Mouse (Mus musculus): ENCODE measurements around the gene Hoxd9. TPM values are rescaled to one million over a fixed set of nuclear protein-coding genes. Genes with fewer than 3 reads are reported as not detected.

Hoxd9 gene
- polyA plus RNA-seq, 1 experiment from 2014 or later: 24.1 TPM

DNA sequence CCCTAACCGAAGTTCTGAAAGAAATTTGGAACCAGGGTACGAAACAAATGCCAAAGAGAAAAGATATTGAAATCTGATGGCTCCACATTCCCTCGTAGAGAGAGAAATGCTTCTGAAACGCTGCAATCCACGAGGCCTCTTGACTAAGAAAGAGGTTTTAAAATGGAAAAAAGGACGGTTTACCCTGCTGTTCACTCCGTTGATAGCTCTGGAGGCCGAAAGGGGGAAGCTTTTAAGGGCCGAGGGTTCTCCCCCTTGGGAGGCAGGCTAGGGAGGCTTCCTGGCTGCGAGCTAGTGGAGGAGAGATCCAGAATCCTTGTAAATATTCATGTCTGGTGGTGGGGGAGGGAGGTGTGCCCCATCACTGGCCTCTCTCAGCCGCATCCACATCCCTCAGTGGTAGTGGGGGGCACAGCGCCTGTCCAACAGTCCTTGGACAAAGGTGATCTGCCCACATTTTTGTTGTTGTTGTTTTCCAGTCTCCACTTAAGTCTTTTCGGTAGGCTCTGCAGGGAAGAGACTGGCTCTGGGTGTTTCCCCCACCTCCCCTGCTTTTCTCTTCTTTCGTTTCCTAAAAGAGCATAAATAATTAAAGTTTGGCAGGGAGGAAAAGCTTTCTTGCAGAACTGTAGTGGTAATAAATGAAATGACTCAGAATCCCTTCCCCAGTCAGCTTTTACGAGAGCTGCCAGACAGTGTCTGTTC, 18.5 kb upstream of the Hoxd9 start, which contains the start of gene Hoxd11:
TSS of gene Hoxd11 (plus strand) at position 667 of the 705 bp plus-strand sequence.
- peak; percentile 63 for DNase-seq (ENCODE audit: low spot score)
- peaks cover 23% of the 10 kb centered on the region for H3K4me1 ChIP-seq (ENCODE audit: control insufficient read depth, insufficient read depth, low read length)
- peak within 1 kb of the TSS; percentile 97 for H3K9ac ChIP-seq (ENCODE audit: low read length)
- peak within 1 kb of the TSS; percentile 95 for H3K27ac ChIP-seq (replicated peaks; ENCODE audit: low read depth, low read length)
- H3K4me2 ChIP-seq (ENCODE audit: low read depth, severe bottlenecking): peak within 1 kb of the TSS; percentile 47
- 1% methylated on average over 15 of the region's 15 CpGs for WGBS
- no peak for ATAC-seq (ENCODE audit: insufficient number of reproducible peaks, low FRiP score, low TSS enrichment, low read depth)
- H3K4me3 ChIP-seq (ENCODE audit: low read depth, low read length): peak within 1 kb of the TSS; percentile 77
- H3K36me3 ChIP-seq (ENCODE audit: control insufficient read depth, insufficient read depth, low read length): no peaks in the 10 kb centered on the region
- H3K27me3 ChIP-seq (ENCODE audit: control insufficient read depth, insufficient read depth, low read length): peaks cover 26% of the 10 kb centered on the region
- no peaks in the 10 kb centered on the region for H3K9me3 ChIP-seq (ENCODE audit: control insufficient read depth, low read length)

DNA sequence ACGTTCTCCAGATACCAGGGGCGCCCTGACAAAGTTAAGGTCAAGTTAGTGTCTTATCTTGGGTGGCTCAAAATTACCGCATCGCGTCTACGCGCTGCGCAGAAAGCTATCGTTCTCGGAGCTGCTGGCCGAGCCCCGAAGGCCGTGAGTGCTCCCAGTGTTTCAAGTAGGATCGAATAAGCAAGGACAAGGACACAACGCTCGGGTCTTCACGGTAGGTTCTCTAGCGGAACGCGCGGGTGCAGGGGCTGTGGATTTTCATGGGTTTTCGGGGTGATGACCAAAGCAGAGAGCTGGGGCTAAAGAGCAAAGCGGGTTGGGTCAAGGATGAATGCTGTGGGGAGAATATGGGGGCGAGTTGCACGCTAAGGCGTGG, 17.9 kb upstream of the Hoxd9 start:
- Histone ChIP-seq H3K27ac (replicated peaks; ENCODE audit: low read depth, low read length) (peak overlapping the region; percentile 95), H3K36me3 (ENCODE audit: control insufficient read depth, insufficient read depth, low read length) (no peaks in the 10 kb centered on the region), H3K27me3 (ENCODE audit: control insufficient read depth, insufficient read depth, low read length) (peaks cover 22% of the 10 kb centered on the region), H3K4me2 (ENCODE audit: low read depth, severe bottlenecking) (peak overlapping the region; percentile 47), H3K4me1 (ENCODE audit: control insufficient read depth, insufficient read depth, low read length) (peaks cover 20% of the 10 kb centered on the region), H3K4me3 (ENCODE audit: low read depth, low read length) (peak overlapping the region; percentile 77), H3K9me3 (ENCODE audit: control insufficient read depth, low read length) (no peaks in the 10 kb centered on the region), H3K9ac (ENCODE audit: low read length) (peak overlapping the region; percentile 97)
- WGBS: under 1% methylated on average over 26 of the region's 26 CpGs
- peak; percentile 77 for DNase-seq (ENCODE audit: low spot score)
- ATAC-seq (ENCODE audit: insufficient number of reproducible peaks, low FRiP score, low TSS enrichment, low read depth): no peak

GRCm38 (mm10) chr2:74679980-74680379, 17.5 kb upstream of the Hoxd9 start:
- H3K4me3 ChIP-seq (ENCODE audit: low read depth, low read length): peak overlapping the region; percentile 77
- DNase-seq (ENCODE audit: low spot score) (peak; percentile 69), ATAC-seq (ENCODE audit: insufficient number of reproducible peaks, low FRiP score, low TSS enrichment, low read depth) (no peak)
- H3K36me3 ChIP-seq (ENCODE audit: control insufficient read depth, insufficient read depth, low read length): no peaks in the 10 kb centered on the region
- H3K27ac ChIP-seq (replicated peaks; ENCODE audit: low read depth, low read length): peak overlapping the region; percentile 95
- H3K4me1 ChIP-seq (ENCODE audit: control insufficient read depth, insufficient read depth, low read length): peaks cover 18% of the 10 kb centered on the region
- H3K27me3 ChIP-seq (ENCODE audit: control insufficient read depth, insufficient read depth, low read length): peaks cover 20% of the 10 kb centered on the region
- no peaks in the 10 kb centered on the region for H3K9me3 ChIP-seq (ENCODE audit: control insufficient read depth, low read length)
- peak overlapping the region; percentile 97 for H3K9ac ChIP-seq (ENCODE audit: low read length)
- WGBS: under 1% methylated on average over 23 of the region's 23 CpGs
- H3K4me2 ChIP-seq (ENCODE audit: low read depth, severe bottlenecking): peak overlapping the region; percentile 47

DNA sequence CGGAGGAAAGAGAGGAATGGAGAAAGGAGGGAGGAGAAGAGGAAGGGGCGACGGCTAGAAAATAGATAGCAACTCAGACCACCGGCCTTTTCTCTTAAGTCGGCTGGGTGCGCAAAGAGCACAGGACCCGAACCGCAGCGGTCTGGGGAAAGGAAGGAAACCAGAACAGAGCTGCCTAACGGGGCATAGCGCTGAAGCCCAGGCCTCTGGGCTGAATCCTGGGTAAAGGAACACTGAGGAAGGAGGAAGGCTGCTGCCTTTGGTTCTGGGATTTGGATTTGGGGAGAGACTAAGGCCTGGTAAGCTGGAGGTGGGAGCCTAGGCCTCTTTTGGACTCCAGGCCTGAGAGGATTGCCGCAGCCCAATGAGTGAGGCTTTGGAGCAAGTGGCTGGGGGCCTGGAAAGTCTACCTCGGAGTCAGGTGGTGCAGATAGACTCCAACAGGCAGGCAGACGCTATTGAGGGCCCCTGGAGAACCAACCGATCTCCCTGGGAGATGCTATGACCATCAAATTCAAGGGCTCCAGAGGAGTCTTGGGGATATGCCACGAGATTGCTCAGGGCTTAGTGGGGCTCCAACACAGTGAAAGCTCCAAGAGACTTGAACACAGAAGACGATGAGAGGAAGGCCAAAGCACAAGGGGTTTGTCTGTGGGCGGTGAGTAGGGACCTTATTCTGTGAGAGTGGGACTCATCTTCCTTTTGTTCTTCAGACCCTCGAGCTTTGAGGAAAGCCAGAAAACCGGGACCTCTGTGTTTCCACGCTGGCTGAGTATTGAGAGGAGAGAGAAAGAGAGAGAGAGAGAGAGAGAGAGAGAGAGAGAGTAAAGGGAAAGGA, 16.7 kb upstream of the Hoxd9 start:
- H3K9ac ChIP-seq (ENCODE audit: low read length): peak overlapping the region; percentile 97
- peak overlapping the region; percentile 47 for H3K4me2 ChIP-seq (ENCODE audit: low read depth, severe bottlenecking)
- peak overlapping the region; percentile 95 for H3K27ac ChIP-seq (replicated peaks; ENCODE audit: low read depth, low read length)
- peaks cover 16% of the 10 kb centered on the region for H3K27me3 ChIP-seq (ENCODE audit: control insufficient read depth, insufficient read depth, low read length)
- no peaks in the 10 kb centered on the region for H3K36me3 ChIP-seq (ENCODE audit: control insufficient read depth, insufficient read depth, low read length)
- H3K4me3 ChIP-seq (ENCODE audit: low read depth, low read length): peak overlapping the region; percentile 77
- no peak for ATAC-seq (ENCODE audit: insufficient number of reproducible peaks, low FRiP score, low TSS enrichment, low read depth)
- H3K9me3 ChIP-seq (ENCODE audit: control insufficient read depth, low read length): no peaks in the 10 kb centered on the region
- 2% methylated on average over 21 of the region's 21 CpGs for WGBS
- DNase-seq (ENCODE audit: low spot score): peak; percentile 68
- H3K4me1 ChIP-seq (ENCODE audit: control insufficient read depth, insufficient read depth, low read length): peaks cover 18% of the 10 kb centered on the region

- ATAC-seq (ENCODE audit: insufficient number of reproducible peaks, low FRiP score, low TSS enrichment, low read depth): peak; percentile 61
- Histone ChIP-seq H3K4me3 (ENCODE audit: low read depth, low read length) (peak overlapping the region; percentile 77), H3K4me1 (ENCODE audit: control insufficient read depth, insufficient read depth, low read length) (peaks cover 18% of the 10 kb centered on the region), H3K36me3 (ENCODE audit: control insufficient read depth, insufficient read depth, low read length) (no peaks in the 10 kb centered on the region), H3K27me3 (ENCODE audit: control insufficient read depth, insufficient read depth, low read length) (peaks cover 16% of the 10 kb centered on the region), H3K9ac (ENCODE audit: low read length) (peak overlapping the region; percentile 97), H3K9me3 (ENCODE audit: control insufficient read depth, low read length) (no peaks in the 10 kb centered on the region), H3K27ac (replicated peaks; ENCODE audit: low read depth, low read length) (peak overlapping the region; percentile 95), H3K4me2 (ENCODE audit: low read depth, severe bottlenecking) (peak overlapping the region; percentile 47)
- DNase-seq (ENCODE audit: low spot score): peak; percentile 87
- WGBS: under 1% methylated on average over 78 of the region's 78 CpGs
Measured at GRCm38 (mm10) chr2:74681594-74682531, 15.7 kb upstream of the Hoxd9 start.

DNA sequence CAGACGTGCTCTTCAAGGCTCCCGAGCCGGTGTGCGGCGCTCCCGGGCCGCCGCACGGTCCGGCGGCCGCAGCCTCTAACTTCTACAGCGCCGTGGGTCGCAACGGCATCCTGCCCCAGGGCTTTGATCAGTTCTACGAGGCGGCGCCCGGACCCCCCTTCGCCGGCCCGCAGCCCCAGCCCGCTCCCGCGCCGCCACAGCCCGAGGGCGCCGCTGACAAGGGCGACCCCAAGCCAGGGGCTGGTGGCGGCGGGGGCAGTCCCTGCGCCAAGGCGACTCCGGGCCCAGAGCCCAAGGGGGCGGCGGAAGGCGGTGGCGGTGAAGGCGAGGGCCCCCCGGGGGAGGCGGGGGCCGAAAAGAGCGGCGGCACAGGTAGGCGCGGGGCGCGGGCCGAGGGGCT, 14.7 kb upstream of the Hoxd9 start:
- Histone ChIP-seq H3K4me1 (ENCODE audit: control insufficient read depth, insufficient read depth, low read length) (peaks cover 23% of the 10 kb centered on the region), H3K36me3 (ENCODE audit: control insufficient read depth, insufficient read depth, low read length) (no peaks in the 10 kb centered on the region), H3K9ac (ENCODE audit: low read length) (peak overlapping the region; percentile 97), H3K4me2 (ENCODE audit: low read depth, severe bottlenecking) (peak overlapping the region; percentile 47), H3K4me3 (ENCODE audit: low read depth, low read length) (peak overlapping the region; percentile 77), H3K27ac (replicated peaks; ENCODE audit: low read depth, low read length) (peak overlapping the region; percentile 95), H3K9me3 (ENCODE audit: control insufficient read depth, low read length) (no peaks in the 10 kb centered on the region), H3K27me3 (ENCODE audit: control insufficient read depth, insufficient read depth, low read length) (peaks cover 18% of the 10 kb centered on the region)
- DNase-seq (ENCODE audit: low spot score): peak; percentile 72
- ATAC-seq (ENCODE audit: insufficient number of reproducible peaks, low FRiP score, low TSS enrichment, low read depth): no peak
- 0% methylated on average over 34 of the region's 51 CpGs for WGBS

- Histone ChIP-seq H3K4me1 (ENCODE audit: control insufficient read depth, insufficient read depth, low read length) (peaks cover 24% of the 10 kb centered on the region), H3K27me3 (ENCODE audit: control insufficient read depth, insufficient read depth, low read length) (peaks cover 22% of the 10 kb centered on the region), H3K9ac (ENCODE audit: low read length) (peak overlapping the region; percentile 97), H3K4me2 (ENCODE audit: low read depth, severe bottlenecking) (peak overlapping the region; percentile 47), H3K9me3 (ENCODE audit: control insufficient read depth, low read length) (no peaks in the 10 kb centered on the region), H3K4me3 (ENCODE audit: low read depth, low read length) (peak overlapping the region; percentile 77), H3K36me3 (ENCODE audit: control insufficient read depth, insufficient read depth, low read length) (no peaks in the 10 kb centered on the region), H3K27ac (replicated peaks; ENCODE audit: low read depth, low read length) (peak overlapping the region; percentile 95)
- WGBS: 0% methylated on average over 18 of the region's 18 CpGs
- DNase-seq (ENCODE audit: low spot score) (peak; percentile 72), ATAC-seq (ENCODE audit: insufficient number of reproducible peaks, low FRiP score, low TSS enrichment, low read depth) (peak; percentile 4; the same call in 1 of the 2 replicates)
Measured at GRCm38 (mm10) chr2:74683471-74683951, 14.0 kb upstream of the Hoxd9 start.

Data from limb, embryonic 11.5 days (tissue).